Mouse (Mus musculus) layer of hippocampus, postnatal 25 days (tissue): Measurements from ENCODE around the gene Wwtr1. TPM values are rescaled to one million over a fixed set of nuclear protein-coding genes. Genes with fewer than 3 reads are reported as not detected.

Experiments used
- DNase-seq, 2 experiments: peaks; one replicate each; pipeline ENCODE4 v3.0.0; 2022; ENCODE audit warnings: mixed read lengths in 2 of 2, low spot score in 1 of 2; ENCODE audit errors: extremely low spot score in 1 of 2
- total RNA-seq, 2 experiments: library from RNA; stranded (reverse); gene quantifications; 2 replicates each; pipeline ENCODE4 v1.2.3; 2021

The Wwtr1 gene
- total RNA-seq, 2 experiments from 2014 or later, result 14.4 to 14.7 TPM

DNA sequence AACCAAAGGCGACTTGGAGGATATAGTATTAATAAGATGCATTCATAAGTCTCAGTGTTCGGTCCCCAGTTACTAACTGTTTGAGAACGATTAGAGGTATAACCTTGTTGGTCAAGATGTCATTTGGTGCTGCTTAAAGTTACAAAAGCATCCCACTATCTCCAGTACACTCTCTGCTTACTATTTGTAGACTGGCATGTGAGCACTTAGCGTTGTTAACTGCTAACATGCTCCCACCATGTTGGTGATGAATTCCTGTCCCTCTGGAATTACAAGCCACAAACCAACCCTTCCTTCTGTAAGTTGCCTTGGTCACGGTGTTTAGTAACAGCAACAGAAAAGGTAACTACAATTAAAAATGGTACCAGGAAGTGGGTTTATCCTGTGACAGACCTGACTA is 52.6 kb downstream of the Wwtr1 start:
- DNase-seq, result no peak

DNA sequence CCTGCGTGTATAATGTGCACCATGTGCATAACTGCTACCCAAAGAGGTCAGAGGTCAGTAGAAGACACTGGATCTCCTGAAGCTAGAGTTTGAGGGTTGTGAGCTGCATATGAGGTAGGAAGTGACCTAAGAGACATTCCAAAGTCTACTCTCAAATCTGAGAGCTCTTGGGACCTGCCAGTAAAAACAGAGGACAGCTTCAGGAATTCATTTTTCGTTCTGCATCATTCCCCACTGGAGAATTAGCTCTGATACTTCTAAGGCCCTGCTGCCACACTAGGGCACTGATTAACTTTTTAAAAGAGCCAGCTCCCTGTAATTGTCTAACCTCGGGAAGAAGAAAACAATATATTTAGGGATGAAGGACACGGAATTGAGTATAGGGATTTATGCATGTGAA is 53.8 kb downstream of the Wwtr1 start:
- no peak for DNase-seq

DNA sequence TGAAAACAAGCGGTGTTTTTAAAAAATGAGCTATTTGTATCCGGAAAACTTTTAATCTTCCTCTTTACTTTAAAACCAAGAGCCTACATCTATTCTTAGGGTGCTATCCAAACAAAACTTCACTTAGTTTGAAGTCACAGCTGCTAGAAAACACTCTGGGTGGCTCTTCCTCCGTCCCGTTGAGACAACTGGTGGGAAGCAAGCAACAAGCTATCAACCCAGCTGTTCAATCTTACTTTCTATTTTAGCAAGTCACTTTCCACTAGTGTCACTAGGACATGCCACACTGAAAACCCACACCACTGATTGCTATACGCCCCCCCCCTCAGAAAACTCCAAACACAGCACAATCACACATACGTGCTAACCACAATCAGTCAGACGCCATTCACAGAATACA is 55.7 kb downstream of the Wwtr1 start:
- DNase-seq, result no peak

DNA sequence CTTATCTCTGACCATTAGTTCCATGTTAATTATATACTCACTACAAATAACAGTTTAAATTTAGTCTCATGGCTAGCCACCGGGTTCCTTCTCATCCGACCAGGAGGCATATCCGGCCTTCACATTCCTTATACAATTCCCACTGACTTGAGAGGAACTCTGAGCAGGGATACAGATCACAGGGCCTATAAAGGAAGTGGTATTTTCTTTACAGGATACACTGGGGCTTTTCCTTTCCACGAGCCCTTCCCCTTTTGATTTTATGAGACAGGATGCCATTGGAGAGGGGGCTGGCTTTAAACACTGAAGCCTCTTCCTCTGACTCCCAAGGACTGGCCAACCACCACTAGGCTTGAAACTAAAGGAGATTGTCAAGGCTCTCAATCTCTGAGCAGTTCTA is 59.6 kb downstream of the Wwtr1 start:
- no peak for DNase-seq

DNA sequence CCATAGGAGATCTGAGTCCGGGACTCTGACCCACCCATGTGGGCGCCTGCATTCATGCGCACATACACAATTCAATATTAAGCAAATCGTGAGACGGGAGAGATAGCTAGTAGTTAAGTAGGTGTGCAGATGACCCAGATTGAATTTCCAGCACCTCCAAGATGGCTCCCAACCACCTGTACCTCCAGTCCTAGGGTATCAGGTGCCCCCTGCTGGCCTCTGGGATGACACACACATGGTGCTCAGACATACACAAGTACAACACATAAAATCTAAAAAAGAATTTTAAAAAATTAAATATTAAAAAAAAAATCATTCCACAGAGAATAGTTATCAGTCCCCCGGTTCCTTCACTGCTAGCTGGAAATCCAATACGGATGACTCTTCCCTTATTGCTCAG is 60.7 kb downstream of the Wwtr1 start:
- DNase-seq, result no peak

DNA sequence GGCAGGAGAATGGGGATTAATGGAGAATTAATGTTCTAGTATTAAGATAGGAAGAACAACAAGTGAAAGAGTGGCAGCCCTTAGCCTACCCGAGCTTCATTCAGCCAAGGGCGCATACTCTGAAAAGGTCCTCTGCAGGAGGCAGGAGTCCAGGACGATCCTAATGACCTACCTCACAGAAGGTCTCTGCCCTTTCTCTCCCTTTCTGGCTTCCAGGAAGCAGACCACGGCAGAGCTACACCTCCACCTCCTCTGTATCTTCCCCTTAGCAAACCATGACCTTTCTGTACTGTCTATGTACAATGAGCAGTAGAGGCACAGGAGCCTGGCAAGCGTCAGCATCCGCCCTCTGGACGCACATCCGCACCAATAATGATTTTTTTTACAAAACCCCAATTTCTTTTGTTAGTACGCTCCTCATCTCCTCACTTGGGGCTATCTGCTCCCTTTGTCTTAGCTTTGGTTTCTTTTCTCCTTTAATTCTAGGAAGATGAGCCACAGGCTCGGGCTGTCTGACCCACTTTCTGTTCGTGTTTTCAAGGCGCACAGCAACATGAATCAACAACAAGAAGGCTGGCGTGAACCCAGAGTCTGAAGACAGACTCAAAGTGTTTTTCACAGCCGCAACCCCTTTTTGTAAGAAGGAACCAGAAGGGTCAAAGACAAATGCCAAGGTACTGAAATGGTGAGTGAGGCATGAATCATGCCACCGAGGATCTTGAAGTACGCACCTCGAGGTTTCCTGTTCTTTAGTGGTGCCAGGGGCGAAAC is 63.7 kb downstream of the Wwtr1 start:
- DNase-seq, result no peak

DNA sequence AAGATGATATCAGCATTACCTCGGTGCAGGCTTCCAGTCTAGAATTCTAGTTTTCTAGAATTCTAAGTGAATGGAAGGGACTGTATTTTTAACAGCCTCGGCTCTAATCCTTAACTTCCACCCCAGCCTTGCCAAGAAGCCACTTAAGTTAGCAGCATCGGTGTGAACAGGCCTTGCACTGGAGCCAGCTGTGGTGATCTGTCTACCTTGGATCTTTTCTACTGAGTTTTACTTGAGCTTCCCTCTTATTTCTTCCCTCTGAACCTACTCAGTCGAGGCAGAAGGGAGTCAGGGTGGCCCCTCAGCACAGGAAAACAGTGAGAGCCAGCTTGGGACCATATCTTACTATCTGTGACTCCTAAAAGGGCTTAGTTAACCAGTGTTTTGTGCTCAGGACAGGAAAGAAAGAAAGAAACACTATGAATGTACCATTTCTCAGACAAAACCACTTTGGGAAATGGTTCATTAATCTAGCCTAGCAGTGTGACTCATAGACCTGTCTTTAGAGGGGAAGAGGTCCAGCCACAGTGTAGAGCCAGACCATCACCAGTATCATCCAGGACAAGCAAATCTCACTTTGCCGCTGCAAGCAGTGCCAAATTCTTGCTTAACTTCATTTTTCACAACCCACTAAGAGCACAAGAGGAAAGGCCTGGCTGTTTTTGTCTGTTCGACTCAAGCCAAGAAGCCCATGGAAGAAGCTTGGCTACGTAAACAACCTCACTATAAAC is 65.6 kb downstream of the Wwtr1 start:
- DNase-seq, result no peak

DNA sequence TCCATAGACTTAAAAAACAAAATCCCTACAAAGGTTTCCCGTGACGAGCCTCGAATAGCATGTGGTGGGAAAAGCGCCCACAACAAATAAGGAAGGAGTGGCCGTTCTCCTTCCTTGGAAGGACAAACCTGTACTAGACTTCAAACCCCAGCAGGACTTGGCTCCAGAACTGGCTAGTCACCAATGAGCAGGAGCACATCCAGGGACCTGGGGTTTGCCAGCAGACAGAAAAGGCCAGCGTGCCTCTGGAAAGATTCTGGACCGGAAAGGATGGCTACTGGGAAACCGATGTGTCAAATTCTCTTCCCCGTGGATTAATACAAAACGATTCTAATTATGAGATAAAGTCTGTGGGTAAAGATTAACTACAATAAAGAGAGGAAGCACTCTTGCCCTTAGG is 69.7 kb downstream of the Wwtr1 start:
- no peak for DNase-seq

DNA sequence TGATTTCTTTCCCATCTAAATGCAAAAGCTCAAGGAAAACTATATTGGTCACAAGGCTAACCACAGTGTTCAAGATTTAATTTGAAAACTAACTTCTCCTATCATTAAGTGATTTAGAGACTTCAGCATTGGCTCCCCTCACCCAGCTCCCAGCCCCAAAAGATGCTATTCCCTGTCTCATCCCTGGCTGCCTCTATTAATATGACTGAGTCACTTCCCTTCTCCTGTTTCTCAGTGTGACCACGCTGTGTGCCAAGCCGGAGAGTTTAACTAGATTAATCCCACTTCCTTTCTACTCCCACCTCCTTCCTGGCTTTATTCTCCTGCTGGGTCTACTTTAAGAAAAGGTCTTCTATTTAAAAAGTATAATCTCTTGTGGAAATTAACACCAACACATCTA is 71.0 kb downstream of the Wwtr1 start:
- DNase-seq, result no peak

DNA sequence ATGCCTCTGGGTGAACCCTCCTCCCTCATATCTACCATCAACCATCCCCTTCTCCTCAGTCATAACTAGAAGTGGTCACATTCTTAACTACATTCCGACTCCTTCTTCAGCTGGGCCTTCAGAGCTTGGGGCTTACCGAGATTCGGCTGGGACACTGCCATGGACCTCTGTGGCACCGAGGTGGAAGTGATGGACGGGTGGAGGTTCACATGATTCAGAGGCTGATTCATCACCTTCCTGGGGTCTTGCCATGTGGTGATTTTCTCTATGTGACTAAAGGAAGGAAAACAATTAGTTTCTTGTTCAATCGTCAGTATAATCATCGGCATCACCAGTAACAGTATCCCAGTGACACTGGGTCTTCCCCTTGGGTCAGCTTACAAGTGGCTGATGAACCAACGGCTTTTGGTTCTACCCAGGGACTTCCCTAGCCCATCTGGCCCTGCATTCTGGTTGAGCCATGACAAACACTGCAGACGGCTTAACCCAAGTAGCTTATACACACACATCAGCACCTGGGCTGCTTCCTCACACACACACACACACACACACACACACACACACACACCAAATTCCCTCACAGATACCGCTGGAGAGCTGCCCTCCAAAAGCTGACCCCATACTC is 74.0 kb downstream of the Wwtr1 start:
- no peak for DNase-seq

DNA sequence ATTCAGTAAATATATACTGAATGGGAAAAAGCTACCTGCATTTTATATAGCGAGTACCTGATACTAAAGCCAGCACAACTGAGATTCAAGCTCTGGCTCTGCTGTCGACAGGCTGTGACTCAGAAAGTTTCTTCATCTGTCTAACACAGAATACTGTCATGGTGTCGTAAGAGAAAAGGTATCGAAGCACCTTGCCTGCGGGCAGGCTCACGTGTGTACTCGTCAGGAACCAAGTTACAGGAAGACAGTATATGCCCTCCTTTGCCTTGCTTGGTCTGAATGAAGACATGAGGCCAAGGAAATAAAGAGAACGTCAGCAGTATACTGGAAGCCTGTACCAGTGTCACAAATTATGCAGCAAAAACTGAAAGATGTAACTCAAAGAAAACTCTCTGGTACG is 74.9 kb downstream of the Wwtr1 start:
- no peak for DNase-seq

DNA sequence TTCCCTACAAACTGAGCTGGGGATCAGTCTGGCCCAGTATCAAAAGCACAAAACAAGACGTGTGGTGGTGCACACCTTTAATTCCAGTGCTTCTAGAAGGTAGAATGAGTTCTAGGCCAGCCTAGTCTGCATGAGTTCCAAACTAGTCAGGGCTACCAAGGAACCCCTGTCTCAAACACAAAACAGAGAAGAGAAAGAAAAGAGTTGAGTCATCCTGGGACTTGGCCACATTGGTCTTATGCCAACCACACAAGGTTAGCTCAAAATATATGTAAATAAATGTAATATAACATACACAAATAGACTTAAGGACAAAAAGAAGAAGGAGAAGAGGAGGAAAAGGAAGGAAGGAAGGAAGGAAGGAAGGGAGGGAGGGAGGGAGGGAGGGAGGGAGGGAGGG is 77.9 kb downstream of the Wwtr1 start:
- DNase-seq, result no peak

DNA sequence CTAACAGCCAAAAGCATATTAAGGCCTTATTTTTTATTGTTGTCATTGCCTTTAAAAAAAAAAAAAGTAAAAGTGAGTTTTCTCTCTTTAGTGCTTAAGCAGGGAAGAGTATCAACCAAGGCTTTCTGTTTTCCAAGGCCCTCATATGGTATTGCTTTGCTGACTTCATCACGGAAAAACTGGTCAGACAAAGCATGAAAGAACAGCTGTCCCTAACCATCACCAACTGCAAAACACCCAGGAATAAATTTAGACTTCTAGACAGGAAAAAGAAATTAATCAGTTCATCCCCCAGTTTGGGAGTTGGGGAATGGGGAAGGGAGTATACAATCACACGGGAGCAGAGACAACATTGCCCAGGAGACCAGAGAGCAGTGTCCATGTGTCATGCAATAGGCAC is 79.3 kb downstream of the Wwtr1 start:
- no peak for DNase-seq

DNA sequence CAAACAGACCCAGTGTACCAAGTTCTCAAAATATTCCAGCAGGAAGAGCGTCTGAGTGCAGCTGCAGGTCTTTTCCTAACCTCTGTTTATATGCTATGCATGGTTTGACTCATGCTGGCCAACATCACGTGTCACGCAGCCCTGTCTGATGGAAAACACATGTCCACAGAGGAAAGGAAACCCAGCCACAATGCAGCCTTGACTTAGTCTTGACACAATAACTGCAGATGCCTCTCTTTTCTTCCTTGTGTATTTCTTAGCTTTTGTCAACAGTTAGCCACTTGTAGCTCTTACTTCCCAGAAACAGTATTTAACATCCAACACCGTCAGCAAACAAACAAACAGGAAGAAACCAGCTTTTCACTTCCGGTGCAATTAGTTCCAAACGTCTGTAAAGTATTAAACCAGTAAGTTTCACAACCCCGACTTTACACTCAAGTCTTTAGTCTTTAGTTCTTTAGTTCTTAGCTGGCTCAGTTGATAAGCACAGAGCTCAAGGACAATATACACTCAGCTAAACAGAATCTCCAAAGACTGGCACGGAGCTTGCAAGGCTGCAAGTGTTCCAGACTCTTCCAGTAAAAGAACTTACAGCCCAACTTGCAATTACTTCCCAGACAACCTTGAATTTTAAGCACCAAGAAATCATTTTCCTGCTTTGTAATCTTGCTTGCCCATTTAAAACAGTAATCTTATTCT is 88.1 kb downstream of the Wwtr1 start:
- no peak for DNase-seq

DNA sequence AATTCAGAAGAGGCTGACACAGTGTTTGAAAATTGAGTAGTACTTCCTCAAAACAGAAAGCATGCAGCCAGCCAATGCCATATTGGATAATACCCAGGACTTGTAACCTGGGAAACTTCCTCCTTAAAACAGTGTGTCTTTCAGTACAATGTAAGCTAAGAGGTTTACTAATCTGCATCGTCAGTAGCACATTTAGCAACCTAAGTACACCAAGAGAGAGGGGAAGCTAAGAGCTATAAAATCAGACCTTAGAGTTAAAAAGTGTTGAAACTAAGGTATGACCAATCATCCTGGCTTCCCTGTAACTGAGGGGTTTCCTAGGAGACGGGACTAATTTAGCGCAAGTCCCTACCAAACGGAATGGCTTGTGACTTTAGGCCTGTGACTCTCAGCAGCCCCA is 89.6 kb downstream of the Wwtr1 start:
- no peak for DNase-seq

DNA sequence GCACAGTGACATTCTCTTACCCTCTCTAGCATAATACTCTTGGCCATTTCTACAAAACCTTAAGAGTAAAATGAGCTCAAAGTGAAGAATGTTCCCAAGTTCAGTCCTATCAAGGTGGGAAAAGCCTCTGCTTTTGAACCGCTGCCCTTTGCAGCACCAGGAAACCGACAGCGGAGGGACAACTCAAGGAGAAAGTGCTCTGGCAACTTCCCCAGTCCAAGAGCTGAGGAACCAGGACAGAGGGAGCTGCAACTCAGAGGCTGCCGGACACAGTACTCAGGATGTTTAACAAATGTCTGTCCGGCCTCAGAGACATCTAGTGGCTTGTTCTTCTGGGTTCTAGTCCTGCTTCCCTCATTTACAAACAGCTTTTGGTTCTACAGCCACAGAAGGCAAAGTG is 93.7 kb downstream of the Wwtr1 start:
- DNase-seq, result no peak

DNA sequence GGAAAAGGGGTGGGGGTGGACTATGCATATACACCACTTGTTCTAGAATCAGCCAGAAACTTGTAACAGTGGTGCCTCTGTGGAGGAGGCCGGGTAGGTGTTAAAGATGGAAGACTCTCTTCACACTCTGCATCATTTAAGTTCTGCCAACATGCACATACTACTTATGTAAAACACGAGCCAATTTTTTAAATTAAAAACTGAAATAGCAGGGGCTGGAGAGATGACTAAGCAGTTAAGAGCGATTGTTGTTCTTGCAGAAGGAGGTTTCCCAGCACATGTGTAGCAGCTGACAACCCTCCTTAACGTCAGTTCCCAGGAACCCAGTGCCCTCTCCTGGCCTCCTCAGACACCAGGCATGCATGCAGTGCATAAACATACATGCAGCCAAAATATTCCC is 95.1 kb downstream of the Wwtr1 start:
- no peak for DNase-seq

DNA sequence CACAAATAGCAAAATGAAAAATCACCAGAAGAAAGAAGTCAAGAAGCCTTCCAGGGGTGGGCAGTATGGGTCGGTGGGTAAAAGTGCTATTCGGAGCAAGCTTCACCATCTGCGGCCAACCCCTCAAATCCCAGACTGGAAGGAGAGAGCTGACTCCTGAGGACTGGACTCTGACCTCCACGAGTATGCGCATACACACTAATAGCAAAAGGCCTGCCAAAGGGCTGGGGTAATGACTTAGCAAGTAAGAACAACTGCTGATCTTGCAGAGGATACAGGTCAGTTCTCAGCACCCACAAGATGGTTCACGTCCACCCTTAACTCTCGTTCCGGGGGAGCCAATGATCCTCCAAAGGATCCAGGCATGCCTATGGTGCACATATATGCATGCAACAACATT is 101.3 kb downstream of the Wwtr1 start:
- no peak for DNase-seq

DNA sequence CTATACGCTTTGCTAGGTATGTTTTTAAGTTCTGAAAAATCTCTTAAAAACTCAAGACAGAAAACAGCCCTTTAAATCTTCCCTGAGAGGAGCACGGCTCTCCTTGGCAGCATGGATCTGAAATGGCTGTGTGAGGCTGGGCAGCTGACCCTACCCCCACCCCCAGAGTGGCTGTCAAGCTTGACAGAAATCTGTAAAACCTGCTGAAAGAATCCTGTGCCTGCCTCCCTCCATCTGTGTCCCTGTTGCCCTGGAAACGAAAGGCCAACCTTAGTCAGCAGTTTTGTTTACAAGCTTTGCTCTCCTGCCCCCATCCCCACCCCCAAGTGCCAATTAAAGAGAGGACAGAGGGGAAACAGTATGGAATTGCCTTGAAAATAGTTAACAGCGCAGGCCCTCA is 103.3 kb downstream of the Wwtr1 start:
- DNase-seq, result no peak

DNA sequence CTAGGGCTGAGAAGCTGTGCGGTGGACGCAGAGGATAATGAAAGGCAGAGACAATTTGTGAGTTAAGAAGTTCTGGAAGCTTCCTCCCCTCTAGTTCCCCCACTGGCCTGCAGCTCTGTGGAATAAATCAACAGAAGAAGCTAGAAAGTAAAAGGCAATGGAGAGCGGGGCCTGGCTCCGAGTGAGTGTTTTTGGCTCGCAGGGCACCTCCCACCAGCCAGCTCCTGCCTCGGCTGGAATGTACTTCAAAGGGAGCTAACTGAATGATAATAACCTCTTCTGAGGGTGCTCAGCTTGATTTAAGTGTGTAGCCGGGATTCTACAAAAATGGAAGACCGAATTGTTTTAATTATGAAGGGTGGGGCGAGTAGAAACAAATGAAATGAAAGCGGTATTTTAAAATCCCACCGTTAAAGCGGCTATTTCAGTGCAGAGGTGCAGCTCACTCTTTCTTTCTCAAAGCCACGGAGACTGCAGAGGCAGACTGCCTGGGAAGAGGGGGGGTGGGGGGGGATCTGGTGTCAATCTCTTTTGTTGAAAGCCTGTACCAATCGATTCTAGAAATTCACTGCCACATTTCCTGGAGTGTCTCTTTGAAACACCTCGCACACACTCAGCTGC is 104.6 kb downstream of the Wwtr1 start:
- peak in 1 of 2 experiments; percentile 16 for DNase-seq

DNA sequence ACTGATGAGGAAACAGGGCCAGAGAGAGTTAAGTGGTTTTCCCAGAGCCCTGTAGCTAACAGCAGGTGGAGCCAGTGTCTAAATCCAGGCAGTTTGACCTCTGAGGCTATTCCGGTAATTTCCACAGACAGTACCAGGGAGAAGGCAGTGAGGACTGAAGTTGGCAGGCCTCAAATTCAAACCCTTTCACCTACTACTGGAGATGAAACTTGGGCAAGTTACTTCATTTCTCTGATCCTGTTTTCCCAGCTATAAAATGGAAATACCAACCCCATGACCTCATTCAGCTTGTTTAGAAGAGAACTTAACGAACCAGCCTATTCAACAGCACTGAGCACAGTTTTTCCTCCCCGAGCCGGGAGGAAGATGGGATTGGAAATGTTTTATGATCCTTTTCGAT is 105.4 kb downstream of the Wwtr1 start:
- DNase-seq, result no peak
